Mouse (Mus musculus) testis, postnatal 14 days (tissue): Measurements from ENCODE around the gene Hunk.

Experiments used
- DNase-seq: peaks from one replicate; pipeline ENCODE4 v3.0.0; 2021; ENCODE audit warnings: low spot score

Hunk gene

DNA sequence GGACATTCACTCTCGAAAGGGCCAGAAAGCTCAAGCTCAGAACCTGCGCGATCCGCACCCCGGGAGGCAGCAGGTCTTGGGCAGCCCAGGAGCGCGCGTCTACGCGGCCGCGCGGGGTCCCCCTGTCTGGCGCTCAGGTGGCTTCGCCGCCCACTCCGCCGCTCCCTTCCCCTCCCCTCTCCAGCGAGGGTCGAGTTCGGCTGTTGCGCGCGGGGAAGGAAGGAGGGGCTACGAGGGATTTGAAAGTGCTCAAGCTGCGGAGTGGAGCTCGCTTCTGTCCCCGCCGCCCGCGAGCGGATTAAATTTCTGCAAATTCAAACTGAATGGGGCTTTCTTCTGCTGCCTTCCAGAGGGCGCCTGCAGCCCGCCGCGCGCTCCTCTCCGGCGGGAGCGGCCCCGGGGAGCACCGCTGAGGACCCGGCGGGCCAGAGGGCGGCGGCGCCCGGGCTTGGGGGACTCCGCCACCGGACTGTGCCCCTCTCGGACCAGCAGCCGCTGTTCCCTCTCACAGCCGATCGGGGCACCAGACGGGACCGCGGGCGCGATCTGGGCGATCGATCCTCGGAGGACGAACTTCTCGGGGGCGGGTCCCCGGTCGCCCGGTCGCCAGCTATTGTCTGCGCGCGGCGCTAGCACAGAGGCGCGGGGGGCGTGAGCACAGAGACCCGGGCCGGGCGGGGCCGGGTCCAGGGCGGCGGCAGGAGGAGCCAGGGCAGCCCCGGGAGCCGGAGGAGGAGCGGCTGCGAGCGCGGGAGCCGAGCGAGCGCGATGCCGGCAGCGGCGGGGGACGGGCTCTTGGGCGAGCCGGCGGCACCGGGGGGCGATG lies at the start of gene Hunk:
Gene Hunk (plus strand): TSS at position 326 of the 826 bp plus-strand sequence.
- DNase-seq = peak; percentile 31

- no peak for DNase-seq
Measured at GRCm38 (mm10) chr16:90339026-90339425, 46.8 kb upstream of the Hunk start.

DNA sequence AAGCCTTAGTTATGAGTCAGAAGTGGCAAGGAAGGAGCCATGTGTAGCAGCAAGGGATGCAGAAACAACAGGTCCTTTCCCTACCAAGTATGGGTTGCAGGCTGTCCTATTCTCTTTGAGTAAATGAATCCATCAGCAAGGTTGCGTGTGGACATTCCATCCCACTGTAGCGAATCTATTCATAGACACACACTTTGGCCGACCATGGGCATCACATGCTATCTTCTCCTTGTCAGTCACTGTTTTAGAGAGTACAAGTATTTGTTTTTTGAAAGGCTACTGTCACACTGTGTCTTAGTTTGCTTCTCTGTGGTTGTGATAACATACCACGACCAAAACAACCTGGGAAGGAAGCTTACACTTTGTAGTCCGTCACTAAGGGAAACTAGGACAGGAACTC lies 44.7 kb upstream of the Hunk start:
- no peak for DNase-seq

DNA sequence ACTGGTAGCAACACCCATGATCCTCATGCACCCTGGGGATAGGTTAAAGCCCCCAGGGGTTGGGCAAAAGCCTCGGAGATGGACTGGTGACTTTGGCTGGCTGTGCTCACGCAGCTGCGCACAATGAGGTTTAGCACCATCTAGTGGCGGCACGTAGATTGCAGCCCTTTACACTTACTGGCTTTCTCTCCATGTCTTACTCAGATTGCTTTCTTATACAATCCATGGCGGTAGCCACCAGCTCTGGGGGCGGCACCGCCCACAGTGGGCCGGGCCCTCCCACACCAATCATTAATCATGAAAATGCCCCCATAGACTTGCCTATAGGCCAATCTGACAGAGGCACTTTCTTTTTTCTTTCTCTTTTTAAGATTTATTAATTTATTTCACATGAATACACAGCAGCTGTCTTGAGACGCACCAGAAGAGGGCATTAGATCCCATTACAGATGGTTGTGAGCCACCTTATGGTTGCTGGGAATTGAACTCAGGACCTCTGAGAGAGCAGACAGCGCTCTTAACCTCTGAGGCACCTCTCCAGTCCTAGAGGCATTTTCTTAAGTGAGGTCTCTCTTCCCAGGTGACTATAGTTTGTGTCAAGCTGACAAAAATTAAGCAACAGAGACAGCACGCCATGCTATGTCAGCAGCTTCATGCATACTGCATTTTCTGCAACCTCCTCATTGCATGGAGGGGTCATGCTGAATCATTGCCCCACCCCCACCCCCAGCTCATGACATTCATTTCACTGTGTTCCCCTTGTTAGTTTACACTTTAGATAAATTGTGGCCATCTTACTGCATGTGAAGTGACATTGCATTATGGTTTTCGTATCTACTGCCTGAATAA lies 35.9 kb upstream of the Hunk start:
- peak; percentile 51 for DNase-seq

GRCm38 (mm10) chr16:90351726-90352125 lies 34.1 kb upstream of the Hunk start:
- no peak for DNase-seq

DNA sequence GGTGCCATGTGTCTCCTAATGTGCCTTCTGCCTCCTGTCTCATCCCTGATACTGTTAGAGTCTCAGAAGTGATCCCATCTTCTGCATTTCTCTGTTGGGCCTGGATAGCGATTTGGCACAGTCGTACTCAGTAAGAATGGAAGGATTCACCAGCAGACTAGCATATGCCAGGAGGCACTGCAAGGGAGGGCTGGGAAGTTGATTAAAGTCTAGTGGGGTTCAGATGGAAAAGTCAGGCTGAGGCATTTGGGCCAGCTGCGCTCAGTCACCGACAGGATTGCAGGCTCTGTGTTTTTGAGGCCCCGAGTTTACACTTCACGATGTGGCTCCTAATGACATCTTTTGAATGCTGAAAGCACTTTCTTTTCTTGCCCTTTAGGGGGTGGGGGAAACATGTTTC lies 33.1 kb upstream of the Hunk start:
- DNase-seq = no peak

GRCm38 (mm10) chr16:90353156-90353555 lies 32.7 kb upstream of the Hunk start:
- DNase-seq = no peak

- no peak for DNase-seq
Measured at GRCm38 (mm10) chr16:90359329-90359728, 26.5 kb upstream of the Hunk start.

DNA sequence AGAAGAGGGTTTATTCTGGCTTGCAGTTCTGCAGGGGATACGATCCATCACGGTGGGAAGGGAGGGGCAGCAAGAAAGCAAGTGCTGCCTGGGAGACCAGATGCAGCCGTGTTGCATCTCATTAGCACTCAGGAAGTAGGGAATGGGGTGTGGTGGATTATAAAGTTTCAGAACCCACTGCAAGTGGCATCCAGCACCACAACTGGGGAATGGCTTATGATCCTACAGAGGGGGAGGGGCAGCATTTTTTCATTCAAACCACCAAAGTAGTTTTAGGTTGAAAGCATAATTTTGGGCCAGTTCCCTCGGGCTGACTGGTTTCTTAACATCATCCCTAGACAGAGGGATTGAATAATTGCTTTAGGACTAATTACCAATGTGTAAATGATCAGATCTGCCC lies 26.1 kb upstream of the Hunk start:
- no peak for DNase-seq

DNA sequence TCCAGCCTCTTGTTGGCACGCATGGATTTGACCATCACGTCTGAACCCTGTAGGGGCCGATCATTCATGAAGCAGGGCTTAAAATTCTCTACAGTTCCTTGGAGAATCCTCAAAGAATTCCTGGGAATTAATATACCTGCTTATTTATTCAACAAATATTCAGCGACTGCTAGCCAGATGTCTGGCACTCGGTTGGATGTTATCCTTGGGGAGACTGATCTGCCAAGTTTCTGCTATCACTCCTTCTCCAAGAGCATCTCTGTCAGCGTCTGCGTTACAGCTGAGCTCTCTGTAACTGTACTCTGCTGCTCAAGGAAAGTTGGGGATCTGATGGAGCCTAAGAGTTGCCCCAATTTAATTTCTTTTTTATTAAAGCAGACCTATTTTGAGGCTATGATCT lies 25.5 kb upstream of the Hunk start:
- no peak for DNase-seq

- no peak for DNase-seq
Measured at GRCm38 (mm10) chr16:90362926-90363325, 22.9 kb upstream of the Hunk start.

GRCm38 (mm10) chr16:90379897-90380296 lies 5.9 kb upstream of the Hunk start:
- peak; percentile 71 for DNase-seq

- DNase-seq = no peak
Measured at GRCm38 (mm10) chr16:90381633-90382032, 4.2 kb upstream of the Hunk start.

- no peak for DNase-seq
Measured at GRCm38 (mm10) chr16:90382701-90383280, 3.0 kb upstream of the Hunk start.

DNA sequence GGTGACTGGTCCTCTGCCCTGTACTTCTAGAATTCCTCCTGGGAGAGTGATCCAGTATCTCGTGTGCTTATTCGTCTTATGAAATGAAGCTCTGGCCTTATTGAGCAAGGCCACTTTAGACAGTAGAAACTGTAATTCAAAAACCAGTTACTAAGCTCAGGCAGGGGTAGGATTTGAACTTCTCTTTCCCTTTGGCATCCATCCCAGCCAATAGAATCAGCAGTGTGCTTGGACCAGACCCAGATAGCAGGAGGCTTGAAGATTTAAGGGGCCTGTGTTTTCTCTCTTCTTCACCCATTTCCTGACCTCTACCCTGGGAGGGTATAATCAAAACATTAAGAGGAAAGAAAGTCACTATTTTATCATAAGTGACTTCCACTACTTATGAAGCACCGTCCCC lies 1.8 kb upstream of the Hunk start:
- DNase-seq = no peak

DNA sequence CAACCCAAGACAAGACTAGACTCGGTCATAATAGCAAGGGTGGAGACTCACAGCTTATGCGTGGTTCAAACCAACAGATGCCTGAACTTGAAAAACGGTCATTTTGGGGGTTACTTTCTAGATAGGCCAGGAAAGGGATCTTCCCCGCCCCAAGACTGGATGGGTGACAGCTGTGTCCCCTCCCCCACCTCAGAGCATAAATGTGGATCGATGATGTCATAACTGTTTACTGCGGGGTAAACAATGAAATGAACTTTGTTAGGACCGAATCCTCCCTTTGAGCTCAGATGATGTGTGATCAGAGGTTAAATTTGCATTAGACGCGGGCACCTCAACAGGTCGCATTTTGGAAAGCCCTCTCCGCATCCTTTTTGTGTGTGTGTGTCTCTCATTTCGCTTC lies 967 bp upstream of the Hunk start:
- DNase-seq = no peak

DNA sequence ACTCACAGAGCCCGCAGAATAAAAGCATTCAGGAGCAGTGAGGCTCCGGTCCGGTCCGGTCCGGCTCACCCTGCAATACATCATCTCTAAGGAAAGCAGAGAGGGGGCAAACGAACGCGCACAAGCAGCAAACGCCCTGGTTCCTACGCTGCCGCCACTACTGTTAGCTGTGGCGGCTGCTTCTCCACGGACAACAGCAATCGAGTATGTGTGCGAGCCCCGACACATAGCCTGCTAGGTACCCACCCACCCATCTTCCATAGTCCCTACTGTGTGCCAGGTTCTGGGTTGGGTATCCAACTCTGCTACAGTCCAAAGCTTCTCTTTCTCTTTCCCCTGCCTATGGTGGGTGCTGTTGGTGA lies 506 bp upstream of the Hunk start:
- no peak for DNase-seq

- DNase-seq = peak; percentile 21
Measured at GRCm38 (mm10) chr16:90386514-90387160, 824 bp downstream of the Hunk start.

DNA sequence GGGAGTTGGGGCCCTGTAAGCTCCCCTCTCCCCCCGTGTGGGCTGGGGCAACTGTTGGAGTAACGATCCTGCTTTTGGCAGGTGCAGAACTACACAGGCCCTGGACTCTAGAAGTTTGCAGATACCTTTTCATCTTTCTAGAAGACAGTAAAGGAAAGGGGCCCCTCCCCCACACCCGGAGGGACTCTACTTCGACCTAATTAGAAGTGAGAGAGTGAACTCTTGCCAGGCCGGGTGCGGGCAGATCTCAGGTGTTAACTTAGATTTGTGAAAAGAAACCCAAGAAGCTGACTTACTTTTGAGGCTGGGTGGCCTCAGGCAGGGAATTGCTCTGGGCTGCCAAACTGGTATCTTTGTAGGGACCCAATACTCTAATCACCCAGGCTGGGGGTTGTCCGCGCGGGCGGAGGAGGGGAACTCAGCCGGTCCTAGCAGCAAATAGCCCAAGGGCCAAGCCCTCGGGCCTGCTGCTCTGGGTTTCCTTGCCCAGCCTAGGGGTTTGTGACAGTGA lies 1.4 kb downstream of the Hunk start:
- peak; percentile 15 for DNase-seq

DNA sequence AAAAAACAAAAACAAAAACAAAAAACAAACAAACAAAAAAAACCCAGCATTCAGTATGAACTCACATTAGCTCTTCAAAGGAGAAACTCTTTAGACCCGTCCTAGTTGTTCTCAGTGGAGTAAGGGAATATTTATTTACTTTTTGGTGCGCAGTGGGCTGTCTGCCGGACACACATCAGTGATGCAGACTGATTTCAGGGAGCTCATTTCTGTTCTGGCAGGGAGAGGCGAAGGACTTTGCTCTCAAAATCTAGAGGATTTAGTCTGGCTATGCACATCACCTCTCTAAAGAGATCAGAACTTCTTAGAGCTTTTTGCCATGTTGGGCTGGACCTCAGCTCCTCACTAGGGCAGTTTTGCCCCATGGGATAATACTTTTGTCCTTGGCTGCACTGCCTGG lies 2.1 kb downstream of the Hunk start:
- no peak for DNase-seq

GRCm38 (mm10) chr16:90389103-90389750 lies 3.4 kb downstream of the Hunk start:
- no peak for DNase-seq

DNA sequence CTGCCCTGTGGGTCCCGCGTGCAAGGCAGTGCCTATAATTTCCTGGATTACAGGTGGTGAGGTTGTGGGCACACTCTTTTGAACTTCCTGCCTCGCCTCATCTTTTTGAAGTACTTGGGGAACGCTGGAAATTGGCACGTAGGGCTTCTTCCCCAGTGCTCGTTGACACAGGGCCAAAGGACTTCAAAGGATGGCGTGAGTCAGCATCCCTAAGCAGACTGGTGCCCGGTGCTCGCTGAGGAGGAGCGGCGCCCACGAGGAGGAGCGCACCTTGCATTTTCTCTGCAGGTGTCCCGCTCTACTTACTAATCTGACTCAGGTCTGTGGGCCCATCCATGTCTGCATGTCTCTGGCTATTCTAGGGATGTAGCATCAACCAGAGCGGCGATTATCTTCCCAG lies 4.9 kb downstream of the Hunk start:
- DNase-seq = peak; percentile 29
